Mouse (Mus musculus): Measurements from ENCODE around the gene Hecw2.

GRCm38 (mm10) chr1:54220273-54220672 lies 25.3 kb upstream of the Hecw2 start:
- TF ChIP-seq CTCF (IDR thresholded peaks at IDR 0.05; ENCODE audit: low read depth), result no peak
- no peak for TF ChIP-seq EP300 (IDR thresholded peaks at IDR 0.05; ENCODE audit: low read depth)

All from liver, embryonic 14.5 days (tissue).